Mouse (Mus musculus): ENCODE measurements at regions not wholly inside any gene's neighbourhood (a gene's known extent, or its start where the extent isn't known, plus 50 kb on each side); places are given as distances from the start of the nearest gene placed in this dataset.
A peak's percentile ranks its signal among the peaks of the same experiment; 100 is the strongest.

- DNase-seq = no peak
Measured at GRCm38 (mm10) chr4:55894116-55894885, 362.0 kb upstream of the Klf4 start.

- no peak for DNase-seq
Measured at GRCm38 (mm10) chr4:55891656-55892055, 359.4 kb upstream of the Klf4 start.

- DNase-seq = no peak
Measured at GRCm38 (mm10) chr4:55887581-55887980, 355.3 kb upstream of the Klf4 start.

GRCm38 (mm10) chr4:55882541-55882940, 350.3 kb upstream of the Klf4 start:
- no peak for DNase-seq

- DNase-seq = peak; percentile 14 to 33
Measured at GRCm38 (mm10) chr4:55875304-55875703, 343.0 kb upstream of the Klf4 start.

- DNase-seq = peak in 1 of 2 experiments; percentile 4
Measured at GRCm38 (mm10) chr4:55874875-55875274, 342.6 kb upstream of the Klf4 start.

GRCm38 (mm10) chr4:55874276-55874675, 342.0 kb upstream of the Klf4 start:
- DNase-seq = no peak

- DNase-seq = no peak
Measured at GRCm38 (mm10) chr4:55860055-55860454, 327.8 kb upstream of the Klf4 start.

GRCm38 (mm10) chr4:55859211-55859761, 327.0 kb upstream of the Klf4 start:
- DNase-seq = no peak

GRCm38 (mm10) chr4:55851430-55851829, 319.2 kb upstream of the Klf4 start:
- no peak for DNase-seq

- no peak for DNase-seq
Measured at GRCm38 (mm10) chr4:55851027-55851426, 318.8 kb upstream of the Klf4 start.

GRCm38 (mm10) chr4:55843727-55844401, 311.6 kb upstream of the Klf4 start:
- no peak for DNase-seq

GRCm38 (mm10) chr4:55838568-55838967, 306.3 kb upstream of the Klf4 start:
- no peak for DNase-seq

- no peak for DNase-seq
Measured at GRCm38 (mm10) chr4:55824047-55824760, 291.9 kb upstream of the Klf4 start.

GRCm38 (mm10) chr4:55823583-55823982, 291.3 kb upstream of the Klf4 start:
- DNase-seq = no peak

GRCm38 (mm10) chr4:55817035-55817818, 285.0 kb upstream of the Klf4 start:
- DNase-seq = no peak

- no peak for DNase-seq
Measured at GRCm38 (mm10) chr4:55815832-55816231, 283.6 kb upstream of the Klf4 start.

GRCm38 (mm10) chr4:55812846-55813245, 280.6 kb upstream of the Klf4 start:
- DNase-seq = no peak

- no peak for DNase-seq
Measured at GRCm38 (mm10) chr4:55811656-55812055, 279.4 kb upstream of the Klf4 start.

- no peak for DNase-seq
Measured at GRCm38 (mm10) chr4:55808501-55808900, 276.2 kb upstream of the Klf4 start.

- DNase-seq = no peak
Measured at GRCm38 (mm10) chr4:55806799-55807198, 274.5 kb upstream of the Klf4 start.

GRCm38 (mm10) chr4:55805255-55806051, 273.2 kb upstream of the Klf4 start:
- DNase-seq = no peak

Measured in cerebellum, postnatal 36 days (tissue).